Mouse (Mus musculus) kidney, embryonic 15.5 days (tissue): ENCODE measurements around the gene Gm20662. TPM values are rescaled to one million over a fixed set of nuclear protein-coding genes. Genes with fewer than 3 reads are reported as not detected.

ENCODE experiments used
- ATAC-seq: fragments of 200-750 bp; cut with Nextera tagmentation; replicated peaks from 2 replicates; pipeline ENCODE4 v1.8.0; 2017; ENCODE audit warnings: moderate TSS enrichment; ENCODE audit not compliant: low FRiP score
- H3K27ac ChIP-seq: fragments of 300-500 bp; sonication (generic); 2 replicates; pipeline ENCODE4 v1.5.1; 2015; ENCODE audit warnings: mild to moderate bottlenecking, inconsistent platforms
- H3K27me3 ChIP-seq: fragments of 300-500 bp; sonication (generic); 2 replicates; pipeline ENCODE4 v1.6.1; 2015; ENCODE audit warnings: inconsistent platforms
- H3K36me3 ChIP-seq: fragments of 300-500 bp; sonication (generic); 2 replicates; pipeline ENCODE4 v1.6.1; 2015; ENCODE audit warnings: inconsistent platforms
- H3K4me1 ChIP-seq: fragments of 300-500 bp; sonication (generic); 2 replicates; pipeline ENCODE4 v1.6.1; 2015; ENCODE audit warnings: inconsistent platforms
- H3K4me2 ChIP-seq: fragments of 300-500 bp; sonication (generic); 2 replicates; pipeline ENCODE4 v1.6.1; 2015; ENCODE audit warnings: moderate library complexity, mild to moderate bottlenecking, inconsistent platforms
- H3K4me3 ChIP-seq: fragments of 300-500 bp; sonication (generic); replicated peaks from 2 replicates; pipeline ENCODE4 v1.5.1; 2015; ENCODE audit warnings: mild to moderate bottlenecking, inconsistent platforms
- H3K9ac ChIP-seq: fragments of 300-500 bp; sonication (generic); 2 replicates; pipeline ENCODE4 v1.6.1; 2015; ENCODE audit warnings: mild to moderate bottlenecking, inconsistent platforms
- H3K9me3 ChIP-seq: fragments of 300-500 bp; sonication (generic); replicated peaks from 2 replicates; pipeline ENCODE4 v1.6.1; 2016; ENCODE audit warnings: inconsistent platforms
- WGBS: fragments of 180-500 bp; shearing (Covaris S2); methylation state at CpG from one replicate; pipeline ENCODE4 v1.1.7; 2015; ENCODE audit warnings: mixed read lengths; 5-methylcytosine and 5-hydroxymethylcytosine counted together
- polyA plus RNA-seq: library from polyadenylated mRNA; unstranded; fragments of >200 nt; fragmentation: Nextera tagmentation; extraction: Ambion mirVana; gene quantifications from 2 replicates; pipeline ENCODE4 v1.2.1, GENCODE M21; 2015

The Gm20662 gene
- polyA plus RNA-seq, 1 experiment from 2014 or later = 0.74 TPM

- H3K36me3 ChIP-seq = peaks cover 79% of the 10 kb centered on the region
- H3K9me3 ChIP-seq = no peaks in the 10 kb centered on the region
- H3K4me3 ChIP-seq = no peak overlapping the region
- H3K4me1 ChIP-seq = 0 out of 2 replicates have a peak, but pooled peaks cover 5% of the 10 kb centered on the region
- no peak overlapping the region for H3K4me2 ChIP-seq
- WGBS = 87% methylated on average over 9 of the region's 9 CpGs
- no peak overlapping the region for H3K27ac ChIP-seq
- ATAC-seq = no peak
- no peaks in the 10 kb centered on the region for H3K27me3 ChIP-seq
- no peak overlapping the region for H3K9ac ChIP-seq
Observed at GRCm38 (mm10) chr9:107962916-107963315, 33.2 kb upstream of the Gm20662 start.

GRCm38 (mm10) chr9:107963700-107964099 is 32.4 kb upstream of the Gm20662 start:
- H3K27me3 ChIP-seq = no peaks in the 10 kb centered on the region
- H3K9me3 ChIP-seq = no peaks in the 10 kb centered on the region
- H3K4me3 ChIP-seq = no peak overlapping the region
- H3K4me1 ChIP-seq = 0 out of 2 replicates have a peak, but pooled peaks cover 5% of the 10 kb centered on the region
- peak; percentile 69; the same call in 1 of the 2 replicates for ATAC-seq
- H3K36me3 ChIP-seq = peaks cover 80% of the 10 kb centered on the region
- H3K9ac ChIP-seq = no peak overlapping the region
- H3K27ac ChIP-seq = peak overlapping the region; percentile 25; the same call in 1 of the 2 replicates
- no peak overlapping the region for H3K4me2 ChIP-seq
- 22% methylated on average over 5 of the region's 5 CpGs for WGBS

GRCm38 (mm10) chr9:107964681-107965080 is 31.5 kb upstream of the Gm20662 start:
- Histone ChIP-seq H3K4me2 (no peak overlapping the region), H3K36me3 (peaks cover 80% of the 10 kb centered on the region), H3K27me3 (no peaks in the 10 kb centered on the region), H3K9ac (no peak overlapping the region), H3K4me1 (0 out of 2 replicates have a peak, but pooled peaks cover 5% of the 10 kb centered on the region), H3K27ac (no peak overlapping the region), H3K4me3 (no peak overlapping the region), H3K9me3 (no peaks in the 10 kb centered on the region)
- 93% methylated on average over 9 of the region's 9 CpGs for WGBS
- ATAC-seq = no peak

GRCm38 (mm10) chr9:107966676-107967075 is 29.5 kb upstream of the Gm20662 start:
- Histone ChIP-seq H3K4me1 (0 out of 2 replicates have a peak, but pooled peaks cover 5% of the 10 kb centered on the region), H3K36me3 (peaks cover 79% of the 10 kb centered on the region), H3K4me3 (no peak overlapping the region), H3K27me3 (no peaks in the 10 kb centered on the region), H3K4me2 (no peak overlapping the region), H3K9me3 (no peaks in the 10 kb centered on the region), H3K27ac (no peak overlapping the region), H3K9ac (no peak overlapping the region)
- 88% methylated on average over 10 of the region's 10 CpGs for WGBS
- ATAC-seq = no peak

GRCm38 (mm10) chr9:107967437-107967836 is 28.7 kb upstream of the Gm20662 start:
- Histone ChIP-seq H3K4me1 (0 out of 2 replicates have a peak, but pooled peaks cover 5% of the 10 kb centered on the region), H3K9me3 (no peaks in the 10 kb centered on the region), H3K4me3 (no peak overlapping the region), H3K36me3 (peaks cover 78% of the 10 kb centered on the region), H3K4me2 (no peak overlapping the region), H3K27ac (no peak overlapping the region), H3K9ac (no peak overlapping the region), H3K27me3 (no peaks in the 10 kb centered on the region)
- ATAC-seq = no peak
- WGBS = 76% methylated on average over 6 of the region's 6 CpGs

- ATAC-seq = no peak
- Histone ChIP-seq H3K9ac (no peak overlapping the region), H3K36me3 (peaks cover 68% of the 10 kb centered on the region), H3K27me3 (no peaks in the 10 kb centered on the region), H3K9me3 (no peaks in the 10 kb centered on the region), H3K27ac (no peak overlapping the region), H3K4me1 (0 out of 2 replicates have a peak, but pooled peaks cover 5% of the 10 kb centered on the region), H3K4me2 (no peak overlapping the region), H3K4me3 (no peak overlapping the region)
- 90% methylated on average over 7 of the region's 7 CpGs for WGBS
Observed at GRCm38 (mm10) chr9:107968531-107968930, 27.6 kb upstream of the Gm20662 start.

GRCm38 (mm10) chr9:107970311-107970710 is 25.8 kb upstream of the Gm20662 start:
- no peak overlapping the region for H3K27ac ChIP-seq
- 80% methylated on average over 5 of the region's 5 CpGs for WGBS
- H3K36me3 ChIP-seq = peaks cover 54% of the 10 kb centered on the region
- H3K27me3 ChIP-seq = no peaks in the 10 kb centered on the region
- no peaks in the 10 kb centered on the region for H3K9me3 ChIP-seq
- peaks cover 7% of the 10 kb centered on the region for H3K4me1 ChIP-seq
- H3K9ac ChIP-seq = no peak overlapping the region
- no peak overlapping the region for H3K4me2 ChIP-seq
- H3K4me3 ChIP-seq = no peak overlapping the region
- ATAC-seq = no peak

GRCm38 (mm10) chr9:107971690-107972541 is 24.2 kb upstream of the Gm20662 start:
- no peak overlapping the region for H3K4me2 ChIP-seq
- whole genome bisulfite sequencing = 65% methylated on average over 8 of the region's 8 CpGs
- H3K4me1 ChIP-seq = peaks cover 13% of the 10 kb centered on the region
- H3K27ac ChIP-seq = no peak overlapping the region
- H3K27me3 ChIP-seq = no peaks in the 10 kb centered on the region
- no peaks in the 10 kb centered on the region for H3K9me3 ChIP-seq
- H3K36me3 ChIP-seq = peaks cover 49% of the 10 kb centered on the region
- no peak overlapping the region for H3K9ac ChIP-seq
- no peak overlapping the region for H3K4me3 ChIP-seq
- ATAC-seq = peak; percentile 60; the same call in 1 of the 2 replicates

GRCm38 (mm10) chr9:107974491-107975171 is 21.5 kb upstream of the Gm20662 start:
- H3K27me3 ChIP-seq = no peaks in the 10 kb centered on the region
- no peaks in the 10 kb centered on the region for H3K9me3 ChIP-seq
- peak overlapping the region; percentile 72 for H3K27ac ChIP-seq
- WGBS = 78% methylated on average over 10 of the region's 10 CpGs
- H3K4me1 ChIP-seq = peaks cover 13% of the 10 kb centered on the region
- H3K4me3 ChIP-seq = no peak overlapping the region
- ATAC-seq = no peak
- no peak overlapping the region for H3K9ac ChIP-seq
- peaks cover 26% of the 10 kb centered on the region for H3K36me3 ChIP-seq
- H3K4me2 ChIP-seq = no peak overlapping the region

GRCm38 (mm10) chr9:107975399-107976386 is 20.5 kb upstream of the Gm20662 start, which contains the start of gene Uba7:
Uba7 (plus strand) TSS chr9:107975505.
- Histone ChIP-seq H3K27ac (peak within 1 kb of the TSS; percentile 72), H3K27me3 (no peaks in the 10 kb centered on the region), H3K4me2 (peak within 1 kb of the TSS; percentile 32), H3K4me1 (peaks cover 15% of the 10 kb centered on the region), H3K9me3 (no peaks in the 10 kb centered on the region), H3K4me3 (no peak within 1 kb of the TSS; the same call in 1 of the 2 replicates), H3K36me3 (peaks cover 17% of the 10 kb centered on the region), H3K9ac (peak within 1 kb of the TSS; percentile 3; the same call in 1 of the 2 replicates)
- 65% methylated on average over 12 of the region's 12 CpGs for WGBS
- peak; percentile 69; the same call in 1 of the 2 replicates for ATAC-seq

- 90% methylated on average over 12 of the region's 12 CpGs for WGBS
- ATAC-seq = no peak
- no peak overlapping the region for H3K4me3 ChIP-seq
Observed at GRCm38 (mm10) chr9:107978815-107979214, 17.3 kb upstream of the Gm20662 start.

More at GRCm38 (mm10) chr9:107978815-107979214, 17.3 kb upstream of the Gm20662 start:
- H3K27ac ChIP-seq = no peak overlapping the region
- no peak overlapping the region for H3K4me2 ChIP-seq
- no peaks in the 10 kb centered on the region for H3K36me3 ChIP-seq
- H3K9me3 ChIP-seq = no peaks in the 10 kb centered on the region
- no peak overlapping the region for H3K9ac ChIP-seq
- H3K4me1 ChIP-seq = peaks cover 47% of the 10 kb centered on the region
- H3K27me3 ChIP-seq = no peaks in the 10 kb centered on the region
